Mouse (Mus musculus): ENCODE data around the gene Nrp2. TPM values are rescaled to one million over a fixed set of nuclear protein-coding genes. Genes with fewer than 3 reads are reported as not detected.

The Nrp2 gene
- 1 to 10 TPM; 4.5 to 5.9 TPM for total RNA-seq (2023)

DNA sequence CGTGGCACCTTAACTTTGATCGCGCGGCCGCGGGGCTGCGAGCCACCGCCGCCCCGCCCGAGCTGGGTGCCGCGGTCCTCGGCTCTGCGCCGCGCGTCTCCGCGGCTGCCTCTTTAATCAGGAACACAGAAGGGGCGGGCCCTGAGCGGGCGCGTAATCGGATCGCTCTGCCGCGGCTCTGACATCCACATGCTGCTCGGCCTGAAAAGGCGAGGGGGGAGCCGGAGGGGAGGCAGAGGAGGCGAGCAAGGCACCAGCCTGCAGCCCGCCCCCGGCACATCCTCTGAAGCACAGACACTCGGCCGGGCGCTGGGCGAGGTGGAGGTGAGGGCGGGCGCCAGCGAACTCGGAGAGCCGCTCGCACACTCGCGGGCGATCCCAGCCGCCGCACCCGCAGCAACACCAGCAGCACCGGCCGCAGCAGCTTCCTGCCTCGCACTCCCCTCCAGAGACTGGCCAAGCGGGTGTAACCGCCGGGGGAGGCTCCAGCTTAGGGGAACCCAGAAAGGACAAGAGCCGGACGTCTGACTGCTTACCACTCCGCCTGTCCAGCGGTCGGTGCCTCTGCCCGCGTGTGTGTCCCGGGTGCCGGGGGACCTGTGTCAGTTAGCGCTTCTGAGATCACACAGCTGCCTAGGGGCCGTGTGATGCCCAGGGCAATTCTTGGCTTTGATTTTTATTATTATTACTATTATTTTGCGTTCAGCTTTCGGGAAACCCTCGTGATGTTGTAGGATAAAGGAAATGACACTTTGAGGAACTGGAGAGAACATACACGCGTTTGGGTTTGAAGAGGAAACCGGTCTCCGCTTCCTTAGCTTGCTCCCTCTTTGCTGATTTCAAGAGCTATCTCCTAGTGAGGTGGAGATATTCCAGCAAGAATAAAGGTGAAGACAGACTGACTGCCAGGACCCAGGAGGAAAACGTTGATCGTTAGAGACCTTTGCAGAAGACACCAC is at the start of gene Nrp2:
TSS of gene Nrp2 (plus strand) at position 128 of the 959 bp plus-strand sequence.

Data from neutrophil, adult 83 days (primary cell).